Mouse (Mus musculus) heart, adult 11 months (tissue): ENCODE results near the gene Gh.
A peak's percentile ranks its signal among the peaks of the same experiment; 100 is the strongest.

Experiments used
- DNase-seq: peaks from one replicate; pipeline ENCODE4 v3.0.0; 2022

Gene Gh

DNA sequence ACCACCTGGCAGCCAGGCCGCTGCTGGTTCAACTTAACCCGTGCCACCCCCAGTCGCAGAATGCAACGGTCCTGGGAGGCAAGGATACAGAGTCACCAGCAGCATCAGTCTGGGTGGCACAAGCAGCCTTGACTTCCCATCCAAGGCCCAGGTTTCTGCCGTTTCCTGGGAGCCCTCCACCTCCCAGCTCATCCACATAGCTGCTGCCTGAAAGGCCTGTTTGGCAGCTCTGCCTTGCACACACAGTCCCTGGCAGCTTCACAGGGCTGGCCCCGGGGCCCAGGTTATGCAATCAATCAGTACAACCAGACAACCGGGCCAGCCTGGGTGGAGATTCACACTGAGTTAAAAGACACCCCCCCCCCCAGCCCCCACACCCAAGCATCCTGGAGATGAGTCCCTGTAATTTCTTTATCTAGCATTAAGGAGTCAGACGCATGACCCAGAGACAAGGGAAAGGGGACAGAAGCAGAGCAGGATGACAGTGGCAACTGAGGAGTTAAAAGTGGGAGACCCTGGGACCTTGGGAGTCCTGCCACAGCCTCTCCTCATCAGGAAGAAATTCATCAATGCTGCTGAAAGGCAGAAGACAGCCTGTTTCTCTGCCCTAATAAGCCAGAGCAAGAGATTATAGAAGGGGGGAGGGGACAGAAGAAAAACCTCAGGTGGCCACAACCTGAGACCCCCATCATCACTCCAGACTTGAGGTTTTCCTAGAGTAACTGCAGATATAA is 33.2 kb downstream of the Gh start:
- peak; percentile 99 for DNase-seq

DNA sequence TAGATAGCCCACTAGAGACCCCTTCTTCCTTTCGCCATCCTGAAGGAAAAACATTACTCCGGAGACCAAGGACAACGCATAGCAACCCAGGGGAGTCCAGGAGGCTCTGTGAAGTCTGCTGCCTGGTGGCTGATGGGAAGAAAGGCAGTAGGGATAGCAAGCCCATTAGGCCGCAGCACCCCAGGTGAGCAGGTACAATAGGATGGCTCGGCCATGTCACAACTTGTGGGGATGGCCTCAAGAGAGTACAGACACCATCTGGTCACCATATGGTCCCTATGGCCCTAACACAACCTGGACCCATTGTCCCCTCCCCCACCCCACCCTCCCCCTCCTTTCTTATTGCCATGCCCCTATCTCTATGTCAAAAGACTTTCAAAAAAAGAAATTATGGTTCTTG is 33.8 kb downstream of the Gh start:
- DNase-seq, result peak; percentile 95

DNA sequence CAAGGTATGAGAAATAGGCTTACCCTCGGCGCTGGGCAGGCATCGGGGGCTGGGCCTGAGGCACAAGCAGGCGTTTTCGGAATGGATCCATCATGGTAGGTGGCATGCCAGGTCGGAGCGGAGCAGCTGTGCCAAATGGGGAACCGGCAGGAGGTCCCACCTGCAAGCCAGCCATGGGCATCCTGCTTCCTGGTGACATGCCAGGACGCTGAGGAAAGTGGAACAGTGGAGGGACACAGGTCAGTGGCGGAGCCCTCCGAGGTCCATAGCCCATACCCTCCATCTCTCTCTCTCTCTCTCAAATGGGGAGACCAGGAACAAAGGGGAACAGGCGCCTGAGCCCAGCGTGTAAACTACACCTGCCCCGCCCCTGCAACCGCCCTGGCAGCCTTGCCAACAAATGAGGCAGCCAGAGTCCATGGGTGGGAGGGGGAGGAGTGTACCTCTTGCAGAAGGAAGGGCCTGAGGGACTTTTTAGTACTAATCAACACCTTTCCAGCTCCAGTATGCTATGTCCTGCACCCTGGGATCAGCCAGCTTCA is 34.3 kb downstream of the Gh start:
- peak; percentile 96 for DNase-seq

DNA sequence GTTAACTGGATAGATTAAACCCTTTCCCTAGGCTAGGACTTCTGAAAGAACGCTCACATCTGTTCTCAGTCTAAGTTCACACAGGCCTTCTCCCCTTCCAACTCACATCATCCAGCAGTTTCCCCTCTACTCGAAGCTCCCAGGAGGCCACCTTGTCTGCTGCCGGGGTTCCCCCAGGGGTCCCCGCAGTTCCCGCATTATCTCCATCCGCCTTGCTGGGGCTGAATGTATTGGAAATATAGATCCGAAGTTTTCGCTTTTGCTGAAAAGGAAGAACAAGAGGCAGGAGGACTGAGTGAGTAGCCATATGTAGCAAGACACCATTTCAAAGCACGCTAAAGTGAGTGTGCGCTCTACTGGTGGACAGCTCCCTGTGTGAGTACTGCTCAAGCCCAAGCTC is 35.2 kb downstream of the Gh start:
- DNase-seq, result no peak

DNA sequence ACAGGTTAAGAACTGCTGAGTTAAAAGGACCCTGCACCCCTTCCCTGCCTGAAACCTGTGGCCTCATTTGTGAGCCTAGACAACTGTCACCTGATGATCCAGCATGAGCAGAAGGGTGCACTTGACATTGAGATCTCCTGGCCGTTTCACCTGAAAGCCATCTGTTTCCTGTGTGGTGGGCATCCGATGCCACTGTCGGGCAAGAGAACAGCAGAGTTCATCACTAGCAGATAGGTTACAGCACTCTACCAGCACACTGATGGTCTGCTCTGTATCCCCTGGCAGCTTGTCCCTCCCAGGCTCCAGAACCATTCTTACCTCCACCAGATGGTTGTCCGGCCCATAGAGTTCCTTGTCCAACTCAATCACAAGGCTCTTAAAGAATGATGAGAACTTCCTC is 36.1 kb downstream of the Gh start:
- peak; percentile 89 for DNase-seq

DNA sequence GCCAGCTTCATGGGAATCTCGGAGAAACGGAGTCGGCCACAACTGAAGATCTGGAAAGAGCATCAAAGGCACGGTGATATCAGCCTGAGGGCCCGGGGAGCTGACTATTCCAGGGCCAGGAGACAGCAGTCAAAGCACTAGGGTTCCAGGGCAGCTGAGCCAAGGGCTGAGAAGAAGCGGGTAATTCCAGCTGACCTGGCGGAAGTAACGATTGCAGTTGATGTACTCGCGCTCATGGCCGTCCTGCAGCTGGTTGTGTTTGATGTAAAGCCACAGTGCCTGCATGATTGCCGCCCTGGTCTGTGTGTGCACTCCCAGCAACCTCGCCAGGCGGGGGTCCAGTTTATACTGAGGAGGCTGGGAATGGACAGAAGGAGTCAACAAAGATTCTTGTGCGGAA is 36.7 kb downstream of the Gh start:
- DNase-seq, result no peak

DNA sequence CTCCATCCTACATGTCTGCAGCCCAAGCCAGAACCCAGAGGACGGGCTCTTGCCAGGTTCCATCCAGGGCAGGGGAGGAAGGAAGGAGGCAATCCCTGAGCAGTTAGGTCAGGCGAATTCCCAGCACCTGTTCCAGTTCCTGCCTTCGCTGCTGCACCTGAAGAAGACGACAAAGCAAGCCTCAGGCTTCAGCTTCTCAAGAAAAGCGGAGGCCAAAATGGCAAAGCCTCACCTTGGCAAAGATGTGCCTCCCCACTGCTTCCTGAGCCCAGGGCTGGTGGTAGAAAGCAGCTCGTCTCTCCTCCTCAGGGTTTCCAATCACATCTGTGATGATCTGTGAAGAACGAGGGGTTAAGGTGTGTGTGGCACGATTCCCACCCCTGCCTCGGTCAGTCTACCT is 37.7 kb downstream of the Gh start:
- DNase-seq, result no peak

DNA sequence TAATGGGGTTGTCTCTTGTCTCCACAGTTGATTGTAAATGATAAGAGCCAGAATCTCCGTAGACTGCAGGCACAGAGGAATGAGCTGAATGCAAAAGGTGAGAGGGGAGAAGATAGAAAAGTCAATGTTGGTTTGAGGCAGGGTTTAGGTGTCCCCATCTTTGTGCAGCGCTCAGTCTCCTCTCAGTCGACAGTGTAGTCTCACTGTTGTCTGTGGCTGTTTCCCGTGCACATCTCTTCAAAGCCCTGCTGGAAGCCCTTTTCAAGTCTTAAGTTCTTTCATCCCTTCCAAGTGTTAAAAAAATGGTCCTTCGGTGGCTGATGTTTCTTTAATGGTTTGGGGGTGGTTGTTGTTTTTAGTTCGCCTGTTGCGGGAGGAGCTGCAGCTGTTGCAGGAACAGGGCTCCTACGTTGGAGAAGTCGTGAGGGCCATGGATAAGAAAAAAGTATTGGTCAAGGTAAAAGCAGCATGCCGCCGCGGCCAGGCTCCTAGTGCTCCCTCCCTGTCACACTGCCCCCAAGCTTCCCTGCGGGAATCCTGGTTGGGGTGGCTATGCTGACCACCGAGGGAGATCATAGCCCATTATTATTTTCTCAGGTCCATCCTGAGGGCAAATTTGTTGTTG is 40.7 kb downstream of the Gh start:
- DNase-seq, result peak; percentile 75

DNA sequence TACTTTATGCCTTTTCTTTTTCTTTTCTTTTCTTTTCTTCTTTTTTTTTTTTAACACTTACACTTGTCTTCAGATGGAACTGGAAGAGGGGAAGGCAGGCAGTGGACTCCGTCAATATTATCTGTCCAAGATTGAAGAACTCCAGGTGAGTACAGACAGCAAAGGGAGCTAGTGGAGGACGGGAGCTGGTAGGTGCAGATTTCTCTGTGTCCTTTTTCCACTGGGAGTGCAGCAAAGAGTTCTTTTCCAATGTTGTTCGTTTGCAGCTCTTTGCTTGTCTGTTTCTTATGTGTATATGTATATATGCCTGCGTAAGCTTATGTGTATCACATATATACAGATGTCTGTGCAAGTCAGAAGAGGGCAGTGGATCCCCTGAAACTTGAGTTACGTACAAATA is 44.9 kb downstream of the Gh start:
- peak; percentile 80 for DNase-seq

DNA sequence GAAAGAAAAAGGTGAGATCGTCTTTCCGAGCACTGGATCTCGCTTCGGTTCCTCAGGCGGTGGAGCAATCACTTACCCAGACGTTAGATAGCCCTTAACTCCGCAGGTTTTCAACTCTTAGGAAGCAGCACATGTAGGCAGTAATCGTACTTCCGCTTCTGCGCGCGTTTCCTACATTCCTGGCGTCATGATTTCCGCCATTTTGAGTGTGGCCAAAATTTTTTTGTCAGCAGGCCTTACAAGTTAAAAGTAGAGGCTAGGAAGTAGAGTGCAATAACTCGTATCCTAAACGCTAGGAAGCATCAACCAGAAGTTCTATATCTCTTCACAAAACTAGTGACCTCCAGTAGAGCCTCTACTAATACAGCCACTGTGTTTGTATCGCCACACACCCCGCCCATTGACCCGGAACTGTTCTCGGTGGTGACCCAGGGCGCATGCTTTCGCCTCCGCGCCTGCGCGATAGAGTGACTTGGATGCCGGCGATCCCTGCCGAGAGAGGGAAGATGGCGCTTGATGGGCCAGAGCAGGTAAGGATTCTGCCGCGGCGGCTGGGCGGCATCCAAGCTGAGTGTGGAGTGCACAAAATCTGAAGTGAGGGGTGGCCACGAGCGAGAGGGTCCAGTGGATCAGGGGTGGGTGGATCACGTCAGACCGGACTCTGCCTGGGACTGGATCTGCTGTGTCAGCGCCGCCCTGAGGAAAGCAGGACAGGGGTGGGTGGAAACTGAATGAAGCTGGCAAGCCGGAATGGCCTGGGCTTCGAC is 45.8 kb downstream of the Gh start, which contains the start of the genes Ftsj3 and Psmc5:
Ftsj3 (minus strand) TSS at position 395 of the 767 bp plus-strand sequence.
Psmc5 (plus strand) TSS at position 470 of the 767 bp plus-strand sequence.
- DNase-seq, result peak; percentile 99

DNA sequence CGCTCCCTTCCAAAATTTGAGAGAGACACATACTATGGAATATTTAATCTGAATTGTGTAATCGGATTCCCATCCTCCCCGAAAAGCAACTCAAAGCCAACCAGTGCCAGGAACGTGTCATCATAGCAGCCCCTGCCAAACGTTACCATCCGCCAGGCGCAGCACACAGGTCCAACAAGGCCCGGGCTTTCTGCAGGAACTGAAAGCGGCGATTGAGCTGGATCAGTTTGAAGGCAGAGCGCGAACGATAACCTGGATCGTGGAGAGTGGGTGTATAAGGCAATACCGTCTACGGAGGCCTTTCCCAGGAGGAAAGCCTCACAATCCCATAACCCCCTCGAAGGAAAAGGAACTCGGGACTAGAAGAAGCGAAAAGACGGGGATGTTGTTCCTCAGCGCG is 46.5 kb downstream of the Gh start:
- DNase-seq, result peak; percentile 95

DNA sequence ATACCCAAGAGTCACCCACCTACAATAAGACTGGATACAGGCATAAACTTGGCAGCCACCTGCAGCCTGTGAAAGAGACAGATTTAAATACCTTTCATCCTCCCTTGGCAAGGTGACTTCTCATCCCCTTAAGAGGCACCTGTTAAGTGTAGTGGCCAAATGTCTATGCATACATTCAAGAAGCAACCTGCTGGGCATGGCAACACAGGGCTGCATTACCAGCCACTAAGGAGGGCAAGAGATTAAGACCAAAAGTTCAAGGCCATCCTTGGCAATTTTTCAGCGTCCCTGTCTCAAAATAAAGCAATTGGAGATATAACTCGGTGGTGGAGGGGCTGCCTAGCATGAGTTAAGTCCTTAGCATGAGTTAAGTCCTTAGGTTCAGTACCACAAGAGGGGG is 46.9 kb downstream of the Gh start:
- no peak for DNase-seq
